Mouse (Mus musculus): ENCODE measurements at regions not wholly inside any gene's neighbourhood (a gene's known extent, or its start where the extent isn't known, plus 50 kb on each side); places are given as distances from the start of the nearest gene placed in this dataset.

GRCm38 (mm10) chr14:80169211-80169610, 185.3 kb downstream of the Olfm4 start:
- ATAC-seq (replicated peaks; ENCODE audit: low FRiP score, low TSS enrichment, low read depth), result no peak
- Histone ChIP-seq H3K27me3 (replicated peaks; ENCODE audit: control insufficient read depth, insufficient read depth, low read length) (no peaks in the 10 kb centered on the region), H3K36me3 (ENCODE audit: control insufficient read depth, insufficient read depth, low read length) (no peaks in the 10 kb centered on the region), H3K9ac (ENCODE audit: low read length) (no peak overlapping the region), H3K4me3 (ENCODE audit: low read depth, low read length) (no peak overlapping the region), H3K4me1 (replicated peaks; ENCODE audit: control insufficient read depth, insufficient read depth, low read length) (no peaks in the 10 kb centered on the region), H3K9me3 (ENCODE audit: control insufficient read depth, low read length) (no peaks in the 10 kb centered on the region), H3K4me2 (ENCODE audit: low read length) (no peak overlapping the region), H3K27ac (ENCODE audit: low read depth) (no peak overlapping the region)
- 62% methylated on average over 1 of the region's 1 CpGs for WGBS
- DNase-seq (ENCODE audit: low spot score), result no peak

DNA sequence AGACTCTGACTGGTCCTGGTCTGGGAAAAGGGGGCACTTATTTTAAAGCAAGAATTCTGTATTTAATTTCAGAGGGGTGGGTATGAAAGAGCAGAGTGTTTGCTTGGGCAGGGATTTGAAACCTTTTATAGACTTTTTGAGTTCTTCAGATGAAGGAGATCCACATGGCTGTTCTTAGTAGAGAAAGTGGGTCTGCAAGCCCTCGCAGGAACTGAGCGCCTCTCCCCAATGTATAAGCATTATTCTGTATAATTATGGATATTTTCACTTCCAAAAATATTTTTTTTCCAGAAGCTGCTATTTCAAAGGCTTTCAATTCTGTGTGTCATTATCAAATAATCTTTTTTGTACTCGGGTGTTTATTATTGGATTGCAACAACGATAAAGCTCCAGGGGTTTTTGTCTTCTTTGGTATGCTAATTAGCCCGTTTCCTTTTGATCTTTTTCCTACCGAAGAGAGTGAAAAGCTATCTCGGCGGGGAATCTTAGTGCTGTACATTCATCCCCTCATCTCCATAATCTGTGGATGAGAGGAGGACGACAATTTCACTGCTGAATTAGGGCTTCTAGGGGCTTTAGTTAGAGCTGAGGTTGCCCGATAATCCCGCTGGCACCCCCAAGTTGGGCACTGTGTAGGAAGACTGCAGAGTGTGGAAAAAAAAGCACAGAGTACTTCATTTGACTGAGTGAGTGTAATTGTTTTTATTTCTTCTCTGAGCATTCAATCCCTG, 186.7 kb downstream of the Olfm4 start:
- H3K27me3 ChIP-seq (replicated peaks; ENCODE audit: control insufficient read depth, insufficient read depth, low read length), result no peaks in the 10 kb centered on the region
- DNase-seq (ENCODE audit: low spot score) (no peak), ATAC-seq (replicated peaks; ENCODE audit: low FRiP score, low TSS enrichment, low read depth) (no peak)
- H3K4me1 ChIP-seq (replicated peaks; ENCODE audit: control insufficient read depth, insufficient read depth, low read length), result no peaks in the 10 kb centered on the region
- H3K36me3 ChIP-seq (ENCODE audit: control insufficient read depth, insufficient read depth, low read length), result no peaks in the 10 kb centered on the region
- H3K27ac ChIP-seq (ENCODE audit: low read depth), result no peak overlapping the region
- no peak overlapping the region for H3K9ac ChIP-seq (ENCODE audit: low read length)
- H3K4me2 ChIP-seq (ENCODE audit: low read length), result no peak overlapping the region
- H3K4me3 ChIP-seq (ENCODE audit: low read depth, low read length), result no peak overlapping the region
- WGBS, result 23% methylated on average over 11 of the region's 11 CpGs
- H3K9me3 ChIP-seq (ENCODE audit: control insufficient read depth, low read length), result no peaks in the 10 kb centered on the region

- Histone ChIP-seq H3K9ac (ENCODE audit: low read length) (no peak overlapping the region), H3K27ac (ENCODE audit: low read depth) (no peak overlapping the region), H3K4me2 (ENCODE audit: low read length) (no peak overlapping the region), H3K4me3 (ENCODE audit: low read depth, low read length) (no peak overlapping the region), H3K36me3 (ENCODE audit: control insufficient read depth, insufficient read depth, low read length) (no peaks in the 10 kb centered on the region), H3K9me3 (ENCODE audit: control insufficient read depth, low read length) (no peaks in the 10 kb centered on the region), H3K4me1 (replicated peaks; ENCODE audit: control insufficient read depth, insufficient read depth, low read length) (no peaks in the 10 kb centered on the region), H3K27me3 (replicated peaks; ENCODE audit: control insufficient read depth, insufficient read depth, low read length) (no peaks in the 10 kb centered on the region)
- WGBS, result 55% methylated on average over 4 of the region's 4 CpGs
- ATAC-seq (replicated peaks; ENCODE audit: low FRiP score, low TSS enrichment, low read depth) (no peak), DNase-seq (ENCODE audit: low spot score) (no peak)
Measured at GRCm38 (mm10) chr14:80172799-80173484, 189.1 kb downstream of the Olfm4 start.

GRCm38 (mm10) chr14:80176464-80176863, 192.6 kb downstream of the Olfm4 start:
- Histone ChIP-seq H3K4me2 (ENCODE audit: low read length) (no peak overlapping the region), H3K9me3 (ENCODE audit: control insufficient read depth, low read length) (no peaks in the 10 kb centered on the region), H3K27ac (ENCODE audit: low read depth) (no peak overlapping the region), H3K4me1 (replicated peaks; ENCODE audit: control insufficient read depth, insufficient read depth, low read length) (no peaks in the 10 kb centered on the region), H3K4me3 (ENCODE audit: low read depth, low read length) (no peak overlapping the region), H3K9ac (ENCODE audit: low read length) (no peak overlapping the region), H3K36me3 (ENCODE audit: control insufficient read depth, insufficient read depth, low read length) (no peaks in the 10 kb centered on the region), H3K27me3 (replicated peaks; ENCODE audit: control insufficient read depth, insufficient read depth, low read length) (no peaks in the 10 kb centered on the region)
- 18% methylated on average over 6 of the region's 6 CpGs for WGBS
- no peak for ATAC-seq (replicated peaks; ENCODE audit: low FRiP score, low TSS enrichment, low read depth)
- no peak for DNase-seq (ENCODE audit: low spot score)

GRCm38 (mm10) chr14:80195041-80195440, 211.2 kb downstream of the Olfm4 start:
- Histone ChIP-seq H3K4me3 (ENCODE audit: low read depth, low read length) (no peak overlapping the region), H3K36me3 (ENCODE audit: control insufficient read depth, insufficient read depth, low read length) (no peaks in the 10 kb centered on the region), H3K9me3 (ENCODE audit: control insufficient read depth, low read length) (no peaks in the 10 kb centered on the region), H3K27me3 (replicated peaks; ENCODE audit: control insufficient read depth, insufficient read depth, low read length) (no peaks in the 10 kb centered on the region), H3K4me1 (replicated peaks; ENCODE audit: control insufficient read depth, insufficient read depth, low read length) (no peaks in the 10 kb centered on the region), H3K4me2 (ENCODE audit: low read length) (no peak overlapping the region), H3K27ac (ENCODE audit: low read depth) (no peak overlapping the region), H3K9ac (ENCODE audit: low read length) (no peak overlapping the region)
- DNase-seq (ENCODE audit: low spot score), result no peak
- 23% methylated on average over 2 of the region's 2 CpGs for WGBS
- ATAC-seq (replicated peaks; ENCODE audit: low FRiP score, low TSS enrichment, low read depth), result no peak

- 44% methylated on average over 2 of the region's 2 CpGs for WGBS
- H3K4me2 ChIP-seq (ENCODE audit: low read length), result no peak overlapping the region
- no peak for DNase-seq (ENCODE audit: low spot score)
Measured at GRCm38 (mm10) chr14:80212916-80213315, 229.0 kb downstream of the Olfm4 start.

DNA sequence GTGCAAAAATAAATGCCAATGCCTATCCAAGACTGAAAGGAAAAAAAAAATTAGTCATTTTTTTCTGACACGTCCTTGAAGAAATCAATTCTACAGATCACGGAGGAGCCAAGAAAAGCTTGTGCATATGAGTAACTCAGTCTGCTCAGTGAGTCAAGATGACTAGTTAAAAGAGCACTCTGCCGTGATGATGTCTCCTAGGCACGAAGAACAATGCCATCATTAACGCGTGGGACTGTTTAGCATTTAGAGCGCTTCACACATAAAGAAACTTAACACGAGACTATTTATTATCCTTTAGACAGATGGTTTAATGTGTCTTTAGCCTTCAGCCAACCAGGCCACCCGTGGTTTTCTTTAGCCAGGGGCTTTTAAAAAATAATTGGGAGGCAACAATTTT, 229.8 kb downstream of the Olfm4 start:
- H3K27me3 ChIP-seq (replicated peaks; ENCODE audit: control insufficient read depth, insufficient read depth, low read length), result no peaks in the 10 kb centered on the region
- no peak overlapping the region for H3K27ac ChIP-seq (ENCODE audit: low read depth)
- DNase-seq (ENCODE audit: low spot score) (no peak), ATAC-seq (replicated peaks; ENCODE audit: low FRiP score, low TSS enrichment, low read depth) (no peak)
- no peaks in the 10 kb centered on the region for H3K4me1 ChIP-seq (replicated peaks; ENCODE audit: control insufficient read depth, insufficient read depth, low read length)
- H3K9me3 ChIP-seq (ENCODE audit: control insufficient read depth, low read length), result no peaks in the 10 kb centered on the region
- WGBS, result 68% methylated on average over 9 of the region's 9 CpGs
- no peaks in the 10 kb centered on the region for H3K36me3 ChIP-seq (ENCODE audit: control insufficient read depth, insufficient read depth, low read length)
- H3K4me3 ChIP-seq (ENCODE audit: low read depth, low read length), result no peak overlapping the region
- no peak overlapping the region for H3K4me2 ChIP-seq (ENCODE audit: low read length)
- H3K9ac ChIP-seq (ENCODE audit: low read length), result no peak overlapping the region

More at GRCm38 (mm10) chr14:80212916-80213315, 229.0 kb downstream of the Olfm4 start:
- no peak for ATAC-seq (replicated peaks; ENCODE audit: low FRiP score, low TSS enrichment, low read depth)
- no peak overlapping the region for H3K9ac ChIP-seq (ENCODE audit: low read length)
- H3K27ac ChIP-seq (ENCODE audit: low read depth), result no peak overlapping the region
- H3K9me3 ChIP-seq (ENCODE audit: control insufficient read depth, low read length), result no peaks in the 10 kb centered on the region
- H3K36me3 ChIP-seq (ENCODE audit: control insufficient read depth, insufficient read depth, low read length), result no peaks in the 10 kb centered on the region
- no peaks in the 10 kb centered on the region for H3K4me1 ChIP-seq (replicated peaks; ENCODE audit: control insufficient read depth, insufficient read depth, low read length)
- H3K27me3 ChIP-seq (replicated peaks; ENCODE audit: control insufficient read depth, insufficient read depth, low read length), result no peaks in the 10 kb centered on the region
- H3K4me3 ChIP-seq (ENCODE audit: low read depth, low read length), result no peak overlapping the region

- H3K27me3 ChIP-seq (replicated peaks; ENCODE audit: control insufficient read depth, insufficient read depth, low read length), result no peaks in the 10 kb centered on the region
- ATAC-seq (replicated peaks; ENCODE audit: low FRiP score, low TSS enrichment, low read depth), result peak; percentile 68
- no peak overlapping the region for H3K9ac ChIP-seq (ENCODE audit: low read length)
- peak; percentile 88 for DNase-seq (ENCODE audit: low spot score)
- H3K4me3 ChIP-seq (ENCODE audit: low read depth, low read length), result no peak overlapping the region
- no peak overlapping the region for H3K27ac ChIP-seq (ENCODE audit: low read depth)
- 14% methylated on average over 6 of the region's 6 CpGs for WGBS
- no peaks in the 10 kb centered on the region for H3K36me3 ChIP-seq (ENCODE audit: control insufficient read depth, insufficient read depth, low read length)
- no peaks in the 10 kb centered on the region for H3K4me1 ChIP-seq (replicated peaks; ENCODE audit: control insufficient read depth, insufficient read depth, low read length)
- no peak overlapping the region for H3K4me2 ChIP-seq (ENCODE audit: low read length)
- H3K9me3 ChIP-seq (ENCODE audit: control insufficient read depth, low read length), result no peaks in the 10 kb centered on the region
Measured at GRCm38 (mm10) chr14:80215960-80216552, 232.2 kb downstream of the Olfm4 start.
